Mouse (Mus musculus) myocyte (in vitro differentiated cells): ENCODE data around the gene Serpina3c. TPM values are rescaled to one million over a fixed set of nuclear protein-coding genes. Genes with fewer than 3 reads are reported as not detected.
"Not testable (repeated sequence)": the region's sequence is repeated elsewhere in the genome, so short reads cannot be mapped to it uniquely, and the experiment has no call there.

Experiments used
- H3K27me3 ChIP-seq: one replicate; pipeline ENCODE4 v1.6.1; 2011; ENCODE audit not compliant: control insufficient read depth, insufficient read depth, insufficient read length
- H3K36me3 ChIP-seq: one replicate; pipeline ENCODE4 v1.6.1; 2011; ENCODE audit not compliant: control insufficient read depth, insufficient read depth
- H3K4me2 ChIP-seq: one replicate; pipeline ENCODE4 v1.6.1; 2011; ENCODE audit warnings: low read depth, control low read depth
- H3K4me3 ChIP-seq: one replicate; pipeline ENCODE4 v1.5.1; 2011; ENCODE audit warnings: mild to moderate bottlenecking, control low read depth, moderate library complexity
- H3K79me2 ChIP-seq: one replicate; pipeline ENCODE4 v1.6.1; 2011; ENCODE audit not compliant: control insufficient read depth, insufficient read depth
- H3ac ChIP-seq: one replicate; pipeline ENCODE4 v1.6.1; 2011; ENCODE audit not compliant: control insufficient read depth, insufficient read length
- CEBPB ChIP-seq: IDR thresholded peaks from 2 replicates; pipeline ENCODE4 v1.6.1; 2011; ENCODE audit warnings: mild to moderate bottlenecking, moderate library complexity; ENCODE audit not compliant: poor library complexity, insufficient read depth, severe bottlenecking
- E2F4 ChIP-seq: IDR thresholded peaks from one replicate; pipeline ENCODE4 v1.6.1; 2011; ENCODE audit warnings: mild to moderate bottlenecking, control low read depth, moderate library complexity; ENCODE audit not compliant: insufficient read depth
- MAX ChIP-seq: IDR thresholded peaks from one replicate; pipeline ENCODE4 v1.6.1; 2011; ENCODE audit warnings: low read depth, mild to moderate bottlenecking, control low read depth
- MYOD1 ChIP-seq, 3 experiments: IDR thresholded peaks; one replicate each; pipeline ENCODE4 v1.6.1; 2011; ENCODE audit warnings: control low read depth in 2 of 3, low read depth in 2 of 3, mild to moderate bottlenecking in 2 of 3, moderate library complexity in 1 of 3; ENCODE audit not compliant: insufficient read length in 2 of 3, control insufficient read depth in 1 of 3
- MYOG ChIP-seq, 3 experiments: IDR thresholded peaks; one replicate each; pipeline ENCODE4 v1.6.1; 2011; ENCODE audit warnings: control low read depth in 2 of 3, low read depth in 2 of 3, mild to moderate bottlenecking in 2 of 3; ENCODE audit not compliant: insufficient read length in 2 of 3, control insufficient read depth in 1 of 3, insufficient read depth in 1 of 3
- POLR2A ChIP-seq: IDR thresholded peaks from one replicate; pipeline ENCODE4 v1.6.1; 2011; ENCODE audit warnings: low read depth, mild to moderate bottlenecking, control low read depth, moderate library complexity; ENCODE audit not compliant: insufficient read length
- POLR2AphosphoS2 ChIP-seq: IDR thresholded peaks from one replicate; pipeline ENCODE4 v1.6.1; 2011; ENCODE audit warnings: low read depth, control low read depth; ENCODE audit not compliant: insufficient read length
- REST ChIP-seq: IDR thresholded peaks from one replicate; pipeline ENCODE4 v1.6.1; 2011; ENCODE audit warnings: mild to moderate bottlenecking, control low read depth, moderate library complexity; ENCODE audit not compliant: insufficient read depth, insufficient read length
- SRF ChIP-seq: IDR thresholded peaks from one replicate; pipeline ENCODE4 v1.6.1; 2011; ENCODE audit warnings: low read depth; ENCODE audit not compliant: control insufficient read depth, insufficient read length
- TCF12 ChIP-seq: IDR thresholded peaks from one replicate; pipeline ENCODE4 v1.6.1; 2011; ENCODE audit warnings: mild to moderate bottlenecking, control low read depth; ENCODE audit not compliant: poor library complexity, insufficient read depth, severe bottlenecking
- TCF3 ChIP-seq: IDR thresholded peaks from one replicate; pipeline ENCODE4 v1.6.1; 2011; ENCODE audit warnings: low read depth, control low read depth; ENCODE audit not compliant: insufficient read length
- USF1 ChIP-seq: IDR thresholded peaks from one replicate; pipeline ENCODE4 v1.6.1; 2011; ENCODE audit warnings: low read depth, mild to moderate bottlenecking, control low read depth, moderate library complexity
- polyA plus RNA-seq: library from polyadenylated mRNA; unstranded; fragments of >200 nt; fragmentation: generic; extraction: Trizol; gene quantifications from one replicate; pipeline ENCODE4 v1.2.1, GENCODE M21; 2012; ENCODE audit warnings: missing spikeins

Serpina3c gene
- polyA plus RNA-seq, 1 experiment, result not detected

DNA sequence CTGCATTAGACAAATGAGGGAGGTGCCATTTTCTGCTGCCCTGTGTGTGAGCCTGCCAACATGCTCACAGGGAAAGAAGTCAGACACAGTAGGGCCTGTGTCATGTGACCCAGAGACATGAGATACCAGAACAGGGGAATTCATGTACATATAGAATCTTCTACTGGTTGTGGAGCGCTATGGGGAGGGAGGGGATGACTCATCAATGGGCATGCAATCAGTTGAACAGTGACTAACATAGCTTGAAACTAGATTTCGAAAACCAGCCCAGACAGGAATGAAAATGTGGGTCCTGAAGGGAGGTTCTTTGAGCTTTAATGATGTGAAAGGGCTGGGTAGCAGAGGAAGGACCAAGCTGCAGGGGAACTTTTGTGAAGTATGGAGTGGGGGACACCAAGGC, 29.7 kb downstream of the Serpina3c start:
- H3K4me3 ChIP-seq, result no peak overlapping the region
- no peaks in the 10 kb centered on the region for H3K79me2 ChIP-seq
- H3ac ChIP-seq, result no peak overlapping the region
- no peaks in the 10 kb centered on the region for H3K27me3 ChIP-seq
- no peak overlapping the region for H3K4me2 ChIP-seq
- H3K36me3 ChIP-seq, result no peaks in the 10 kb centered on the region
- TF ChIP-seq CEBPB (no peak), REST (no peak), POLR2AphosphoS2 (no peak), MYOD1 (IDR thresholded peaks at IDR 0.05; ENCODE audit: control insufficient read depth in 1 of 3, insufficient read length in 2 of 3, low read depth in 2 of 3) (no peak), E2F4 (no peak), USF1 (no peak)

GRCm38 (mm10) chr12:104123097-104123496, 30.6 kb downstream of the Serpina3c start:
- no peak overlapping the region for H3K4me3 ChIP-seq
- no peaks in the 10 kb centered on the region for H3K27me3 ChIP-seq
- H3K36me3 ChIP-seq, result no peaks in the 10 kb centered on the region
- H3K4me2 ChIP-seq, result no peak overlapping the region
- H3ac ChIP-seq, result no peak overlapping the region
- TF ChIP-seq MAX, result no peak
- no peak for TF ChIP-seq MYOG (IDR thresholded peaks at IDR 0.05; ENCODE audit: control insufficient read depth in 1 of 3, insufficient read depth in 1 of 3, insufficient read length in 2 of 3, low read depth in 2 of 3)
- TF ChIP-seq SRF, result no peak
- TF ChIP-seq TCF3, result no peak
- no peaks in the 10 kb centered on the region for H3K79me2 ChIP-seq

DNA sequence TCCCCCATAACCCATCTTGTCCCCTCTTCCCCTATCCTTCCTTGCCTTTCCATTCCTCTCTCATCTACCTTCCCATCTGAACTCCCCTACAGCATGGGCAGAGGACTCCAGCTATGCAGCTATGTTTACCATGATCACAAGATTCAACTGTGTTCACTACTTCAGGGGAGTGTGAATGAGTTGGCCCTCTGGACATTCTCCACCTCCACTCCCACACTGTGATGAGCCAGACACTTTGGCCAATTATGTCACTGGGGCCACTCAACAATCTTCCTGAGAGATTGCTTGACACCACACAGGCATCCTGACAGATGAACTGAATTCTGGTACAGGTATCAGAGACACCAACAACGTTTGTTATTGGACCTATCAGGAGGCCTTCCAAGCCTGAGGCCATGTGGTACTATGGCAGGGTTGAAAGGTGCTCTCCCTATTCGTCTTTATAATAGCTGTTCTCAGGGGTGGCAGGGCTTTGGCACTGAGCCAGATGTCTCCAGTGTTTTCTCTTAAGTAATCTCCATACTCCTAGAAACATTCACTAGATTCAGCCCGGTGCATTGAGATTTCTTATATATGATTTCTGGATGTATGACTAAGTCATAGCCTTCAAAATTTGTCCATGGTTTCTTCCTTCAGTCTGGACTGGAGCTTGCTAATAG, 38.6 kb downstream of the Serpina3c start:
- no peak overlapping the region for H3ac ChIP-seq
- H3K4me2 ChIP-seq, result no peak overlapping the region
- no peaks in the 10 kb centered on the region for H3K27me3 ChIP-seq
- no peak overlapping the region for H3K4me3 ChIP-seq
- no peaks in the 10 kb centered on the region for H3K79me2 ChIP-seq
- TF ChIP-seq REST, result no peak
- TF ChIP-seq MYOG (IDR thresholded peaks at IDR 0.05; ENCODE audit: control insufficient read depth in 1 of 3, insufficient read depth in 1 of 3, insufficient read length in 2 of 3, low read depth in 2 of 3), result no peak
- TF ChIP-seq CEBPB, result no peak
- no peak for TF ChIP-seq SRF
- TF ChIP-seq E2F4, result no peak
- no peak for TF ChIP-seq MAX
- no peak for TF ChIP-seq USF1
- no peak for TF ChIP-seq TCF12
- no peak for TF ChIP-seq POLR2AphosphoS2
- TF ChIP-seq MYOD1 (IDR thresholded peaks at IDR 0.05; ENCODE audit: control insufficient read depth in 1 of 3, insufficient read length in 2 of 3, low read depth in 2 of 3), result no peak
- no peak for TF ChIP-seq TCF3
- no peak for TF ChIP-seq POLR2A
- no peaks in the 10 kb centered on the region for H3K36me3 ChIP-seq

- H3K4me3 ChIP-seq, H3K4me2 ChIP-seq, H3ac ChIP-seq, H3K36me3 ChIP-seq, H3K27me3 ChIP-seq, H3K79me2 ChIP-seq: not testable (repeated sequence)
Observed at GRCm38 (mm10) chr12:104112333-104112732, 41.3 kb downstream of the Serpina3c start, which contains the start of gene Serpina3a. Serpina3a (plus strand) TSS chr12:104112724.

DNA sequence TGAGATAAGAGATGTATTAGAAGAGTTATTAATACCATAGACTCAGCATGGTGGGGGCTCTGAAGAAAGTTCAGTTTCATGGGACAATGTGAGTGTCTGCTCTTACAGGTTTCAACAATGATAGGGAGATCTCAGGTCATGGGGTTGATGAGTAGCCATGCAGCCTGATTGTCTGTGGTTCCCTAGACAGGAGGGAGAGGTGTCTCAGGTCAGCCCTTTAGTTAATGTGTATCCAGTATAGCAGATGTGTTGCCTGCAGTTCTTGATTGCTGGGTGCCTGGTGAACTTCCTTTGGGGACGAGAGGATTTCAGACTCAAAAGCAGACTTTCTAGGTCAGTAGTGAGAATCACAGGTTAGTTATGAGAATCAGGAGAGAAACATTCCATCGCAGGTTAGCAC, 45.2 kb downstream of the Serpina3c start:
- no peak for TF ChIP-seq MYOG (IDR thresholded peaks at IDR 0.05; ENCODE audit: control insufficient read depth in 1 of 3, insufficient read depth in 1 of 3, insufficient read length in 2 of 3, low read depth in 2 of 3)
- TF ChIP-seq POLR2A, result no peak
- TF ChIP-seq TCF3, result no peak
- TF ChIP-seq E2F4, result no peak
- TF ChIP-seq MAX, result no peak
- no peak for TF ChIP-seq TCF12
- no peak for TF ChIP-seq CEBPB
- no peak for TF ChIP-seq USF1
- no peak for TF ChIP-seq REST
- no peak for TF ChIP-seq MYOD1 (IDR thresholded peaks at IDR 0.05; ENCODE audit: control insufficient read depth in 1 of 3, insufficient read length in 2 of 3, low read depth in 2 of 3)
- no peak for TF ChIP-seq POLR2AphosphoS2
- no peak for TF ChIP-seq SRF
- no peak overlapping the region for H3K4me3 ChIP-seq
- H3K79me2 ChIP-seq, result no peaks in the 10 kb centered on the region
- H3K36me3 ChIP-seq, result no peaks in the 10 kb centered on the region
- H3ac ChIP-seq, result no peak overlapping the region
- no peaks in the 10 kb centered on the region for H3K27me3 ChIP-seq
- no peak overlapping the region for H3K4me2 ChIP-seq
